Mouse (Mus musculus) R1 (cell line): ENCODE measurements at regions not wholly inside any gene's neighbourhood (a gene's known extent, or its start where the extent isn't known, plus 50 kb on each side); places are given as distances from the start of the nearest gene placed in this dataset.

Experiments
- DNase-seq: peaks from one replicate; pipeline ENCODE4 v3.0.0-alpha.2; 2018; ENCODE audit warnings: low read depth, low spot score

DNA sequence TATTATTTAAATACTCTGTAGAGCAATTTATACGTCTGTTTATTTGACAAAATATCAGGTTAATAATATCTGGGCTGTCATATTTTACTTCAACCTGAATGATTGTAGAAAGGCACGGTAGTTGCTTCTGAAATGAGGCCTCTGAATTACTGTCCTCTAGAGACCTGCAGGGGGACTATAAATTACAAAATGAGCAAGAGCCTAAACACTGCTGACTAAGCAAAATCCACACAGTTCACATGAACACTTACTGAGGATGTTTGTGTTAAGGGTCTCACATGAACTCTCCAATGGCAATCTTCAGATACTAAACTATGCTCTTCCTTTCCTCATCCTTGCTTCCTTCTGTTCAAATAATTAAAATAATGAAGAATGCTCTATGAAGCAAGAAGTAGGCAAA, 1120.7 kb downstream of the Amy2a5 start:
- no peak for DNase-seq

DNA sequence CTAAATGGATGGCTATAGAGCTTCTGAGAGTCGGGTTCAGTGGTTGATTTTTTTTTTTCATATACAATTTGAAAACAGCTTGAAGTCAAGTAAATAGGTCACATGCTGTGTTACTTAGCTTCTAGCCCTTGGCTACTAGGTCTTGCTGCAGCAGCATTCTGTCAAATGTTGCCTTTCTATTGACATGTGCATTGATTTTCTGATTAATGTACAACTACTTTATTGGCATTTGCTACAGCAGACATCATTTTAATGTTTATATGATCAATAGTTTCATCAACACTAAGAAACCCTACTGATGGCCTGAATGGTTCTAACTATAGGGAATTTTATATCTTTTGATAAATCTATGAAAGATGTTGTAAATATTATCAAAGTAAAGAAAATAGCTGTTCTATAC, 1137.0 kb downstream of the Amy2a5 start:
- no peak for DNase-seq

DNA sequence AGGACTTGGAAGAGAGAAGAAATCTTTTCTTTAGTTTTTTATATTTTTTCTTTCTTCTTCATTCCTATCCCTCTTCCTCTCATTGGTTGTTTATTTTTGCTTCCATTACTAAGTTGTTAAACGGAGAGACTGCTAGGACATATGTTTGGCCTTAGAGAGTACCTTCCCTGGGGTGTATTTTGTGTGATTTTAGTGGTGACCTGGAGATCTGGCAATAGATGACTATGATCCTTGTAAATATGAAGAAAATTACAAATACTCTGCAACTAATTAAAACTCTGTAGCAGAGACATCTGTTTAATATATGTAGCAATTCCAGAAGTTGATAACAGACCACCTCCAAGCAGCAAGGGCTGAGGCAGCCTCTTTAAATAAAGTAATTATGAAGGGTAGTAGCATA, 1158.0 kb downstream of the Amy2a5 start:
- no peak for DNase-seq

DNA sequence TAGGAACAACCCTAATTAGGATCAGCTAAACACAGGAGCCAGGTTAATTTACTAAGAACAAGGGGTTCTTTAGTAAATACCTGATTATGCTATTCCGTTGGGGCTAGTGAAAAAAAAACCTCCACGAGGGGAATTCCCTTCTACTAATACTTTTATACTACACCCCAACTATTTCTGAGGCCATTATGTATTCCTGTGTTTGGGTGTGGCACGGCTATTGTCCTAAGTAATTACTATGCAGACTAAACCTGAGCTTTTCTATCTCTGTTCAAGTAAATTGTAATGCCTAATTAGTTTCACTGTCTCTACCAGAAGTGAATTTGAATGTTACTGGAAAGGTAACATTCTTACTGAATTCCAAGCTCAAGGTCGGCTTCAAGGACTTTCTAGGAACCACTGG, 1170.1 kb downstream of the Amy2a5 start:
- DNase-seq: peak; percentile 94
